Mouse (Mus musculus): Measurements from ENCODE around the gene Rnf128.

The Rnf128 gene

GRCm38 (mm10) chrX:139614761-139615160, 51.6 kb downstream of the Rnf128 start:
- in situ Hi-C loops (cut with MseI, MboI): loop anchor here in 1 of 2 experiments (10.0 kb wide), 1 partner anchor 170 kb away; no protein-coding TSS in a partner anchor

DNA sequence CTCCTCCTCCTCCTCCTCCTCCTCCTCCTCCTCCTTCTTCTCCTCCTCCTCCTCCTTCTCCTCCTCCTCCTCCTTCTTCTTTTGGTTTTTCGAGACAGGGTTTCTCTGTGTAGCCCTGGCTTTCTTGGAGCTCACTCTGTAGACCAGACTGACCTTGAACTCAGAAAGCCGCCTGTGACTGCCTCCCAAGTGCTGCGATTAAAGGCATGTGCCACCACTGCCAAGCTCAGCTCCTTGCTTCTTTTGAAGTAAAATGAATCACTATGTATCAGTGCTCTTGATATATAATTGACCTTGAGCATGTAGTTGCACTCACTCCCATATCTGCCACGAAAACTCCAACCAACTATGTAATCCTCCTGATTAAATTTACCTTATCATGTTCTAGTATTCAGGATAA, 59.0 kb downstream of the Rnf128 start:
- in situ Hi-C loops (cut with MseI, MboI): no loop called here

DNA sequence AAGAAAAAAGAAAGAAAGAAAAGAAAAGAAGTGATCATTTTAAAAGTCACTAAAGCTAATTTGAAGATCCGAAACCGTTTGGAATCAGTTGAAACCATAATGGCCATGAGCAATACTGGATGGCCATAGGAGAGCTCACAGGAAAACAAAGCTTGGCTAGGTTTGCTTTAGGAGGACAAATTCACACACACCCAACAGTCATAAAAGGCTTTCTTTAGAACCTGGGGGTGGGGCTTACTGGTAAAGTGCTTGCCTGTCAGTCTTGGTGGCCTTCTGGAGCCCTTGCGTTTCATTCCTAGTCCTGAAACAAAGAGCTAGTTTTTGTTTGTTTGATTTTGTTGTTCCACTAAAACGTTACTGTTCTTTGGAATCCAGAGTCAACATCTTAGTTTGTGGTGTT, 71.6 kb downstream of the Rnf128 start:
- in situ Hi-C loops (cut with MseI, MboI): no loop called here

DNA sequence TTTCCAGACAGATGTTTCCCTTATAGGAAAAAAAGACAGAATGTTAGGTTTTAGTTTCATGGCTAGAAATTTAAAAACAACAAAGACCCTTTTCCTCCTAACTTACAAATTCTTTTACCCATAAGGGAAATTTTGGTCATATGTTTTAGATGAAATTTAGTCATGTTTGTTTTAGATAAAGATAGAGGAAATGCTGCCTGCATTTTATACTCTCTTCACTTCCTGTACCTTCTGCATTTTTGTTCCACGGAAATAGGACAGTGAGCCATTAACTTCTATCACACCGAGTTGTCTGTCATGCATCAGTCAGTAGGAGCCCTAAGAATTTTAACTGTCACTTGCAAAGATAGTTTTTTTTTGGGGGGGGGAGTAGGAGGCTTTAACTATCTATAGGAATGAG, 76.6 kb downstream of the Rnf128 start:
- in situ Hi-C loops (cut with MseI, MboI): no loop called here

- in situ Hi-C loops (cut with MseI, MboI): no loop called here
Measured at GRCm38 (mm10) chrX:139640418-139640817, 77.3 kb downstream of the Rnf128 start.

GRCm38 (mm10) chrX:139652226-139652625, 89.1 kb downstream of the Rnf128 start:
- in situ Hi-C loops (cut with MseI, MboI): loop anchor here (25.0 kb wide), 2 partner anchors 215 to 240 kb away; no protein-coding TSS in a partner anchor

DNA sequence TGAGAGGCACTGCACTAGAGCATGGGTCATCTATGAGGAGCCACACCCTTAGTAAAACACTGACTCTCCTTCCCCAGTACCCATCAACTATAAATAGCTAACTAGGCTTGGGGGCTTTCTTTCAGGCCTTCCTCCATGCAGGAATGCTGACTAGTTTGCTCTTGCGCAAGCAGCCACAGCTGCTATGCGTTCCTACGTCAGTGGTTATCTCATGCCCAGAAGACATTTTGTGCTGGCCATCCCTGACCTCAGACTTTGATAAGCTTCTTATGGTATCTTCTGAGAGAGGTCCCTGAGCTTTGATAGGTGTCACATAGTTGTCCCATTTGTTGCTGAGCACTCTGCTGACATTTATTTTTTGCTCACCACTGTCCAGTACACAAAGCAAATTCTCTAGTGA, 90.2 kb downstream of the Rnf128 start:
- in situ Hi-C loops (cut with MseI, MboI): loop anchor here (25.0 kb wide), 2 partner anchors 216 to 241 kb away; no protein-coding TSS in a partner anchor

GRCm38 (mm10) chrX:139654350-139655063, 91.4 kb downstream of the Rnf128 start:
- in situ Hi-C loops (cut with MseI, MboI): loop anchor here (25.0 kb wide), 2 partner anchors 217 to 242 kb away; no protein-coding TSS in a partner anchor

DNA sequence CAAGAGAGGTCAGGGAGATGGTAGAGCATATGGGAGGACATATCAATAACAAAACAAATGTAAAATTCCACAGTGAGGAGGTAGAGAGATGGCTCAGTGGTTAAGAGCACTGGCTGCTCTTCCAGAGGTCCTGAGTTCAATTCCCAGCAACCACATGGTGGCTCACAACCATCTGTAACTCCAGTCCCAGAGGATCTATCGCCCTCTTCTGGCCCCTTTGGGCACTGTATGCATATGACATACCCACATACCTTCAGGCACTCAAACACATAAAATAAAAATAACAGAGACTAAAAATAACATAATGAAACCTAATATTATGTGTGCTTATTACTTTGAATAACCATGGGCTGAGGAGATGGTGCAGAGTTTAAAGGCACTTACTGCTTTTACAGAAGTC, 99.0 kb downstream of the Rnf128 start:
- in situ Hi-C loops (cut with MseI, MboI): loop anchor here (25.0 kb wide), 2 partner anchors 225 to 250 kb away; no protein-coding TSS in a partner anchor

DNA sequence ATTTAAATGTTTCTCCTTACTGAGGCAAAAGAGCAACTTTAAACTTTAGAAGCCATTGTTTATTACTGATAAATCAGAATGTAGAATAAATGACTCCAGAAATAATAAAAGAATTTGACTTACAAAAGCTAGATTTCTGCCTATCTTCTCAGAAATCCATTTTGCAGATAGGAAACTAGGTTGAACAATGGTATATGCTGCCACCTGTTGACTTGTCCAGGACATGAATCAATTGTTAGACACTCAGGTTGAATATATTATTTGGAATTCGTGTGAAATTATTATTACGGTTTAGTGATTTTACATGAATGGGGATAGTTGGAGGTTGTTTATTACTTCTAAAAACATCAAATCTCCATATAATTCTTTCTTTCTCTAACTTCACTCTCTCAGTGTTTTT, 102.7 kb downstream of the Rnf128 start:
- in situ Hi-C loops (cut with MseI, MboI): loop anchor here (25.0 kb wide), 2 partner anchors 229 to 254 kb away; no protein-coding TSS in a partner anchor

DNA sequence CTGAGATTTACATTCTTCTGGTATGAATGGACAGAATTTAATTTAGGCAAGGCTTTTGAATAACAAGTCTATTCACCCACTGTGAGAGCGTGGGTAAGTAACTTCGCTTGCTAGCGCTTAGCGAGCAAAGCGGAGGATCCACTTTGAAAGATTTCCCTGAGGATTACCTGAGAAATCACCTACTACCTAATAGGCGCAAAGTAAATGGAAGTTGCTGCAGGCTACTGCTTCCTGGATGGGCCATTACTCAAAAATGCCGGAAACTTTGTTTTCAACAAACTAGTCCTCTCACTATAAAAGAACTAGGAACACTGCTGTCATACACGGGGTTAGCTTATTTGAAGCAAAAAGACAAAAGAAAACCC, 121.3 kb downstream of the Rnf128 start:
- in situ Hi-C loops (cut with MseI, MboI): no loop called here

DNA sequence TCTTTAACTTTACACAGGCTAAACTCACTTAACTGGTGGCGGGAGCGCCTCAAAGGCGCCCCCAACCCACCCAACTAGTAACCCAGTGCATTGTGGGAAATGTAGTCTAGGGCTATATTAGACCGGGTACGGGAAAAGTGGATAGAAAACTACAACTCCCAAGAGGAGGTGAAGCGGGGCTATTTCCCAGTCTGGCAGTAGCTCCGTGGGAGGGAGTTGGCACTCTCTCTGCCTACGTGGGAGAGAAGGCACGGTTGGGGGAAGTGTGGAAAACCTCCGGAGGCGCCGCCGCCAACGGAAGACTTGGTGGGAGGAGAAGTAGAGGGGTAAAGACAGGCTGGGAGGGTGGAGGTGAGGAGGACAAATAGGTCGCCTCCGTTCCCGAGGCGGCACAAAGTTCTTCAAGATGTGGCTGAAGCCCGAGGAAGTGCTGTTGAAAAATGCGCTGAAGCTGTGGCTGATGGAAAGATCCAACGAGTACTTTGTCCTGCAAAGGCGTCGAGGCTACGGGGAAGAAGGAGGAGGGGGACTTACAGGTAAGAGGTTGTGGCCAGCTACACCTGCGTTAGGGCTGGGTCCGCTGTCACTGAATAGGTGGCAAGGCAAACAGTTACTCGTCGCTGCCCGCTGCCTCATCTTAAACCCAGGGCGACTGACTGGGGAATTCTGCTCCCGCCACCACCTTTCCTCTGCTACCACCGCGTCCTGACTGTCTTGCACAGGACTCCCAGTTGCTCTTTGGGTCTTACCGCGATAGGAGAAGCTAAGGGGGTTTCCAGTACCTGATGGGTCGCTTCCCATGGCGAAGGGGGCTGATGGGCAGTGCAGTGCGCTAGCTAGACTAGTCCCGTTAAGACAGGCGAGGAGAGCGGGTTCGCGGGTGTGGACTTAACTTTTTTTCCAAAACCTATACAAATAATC, 121.9 kb downstream of the Rnf128 start, which contains the start of gene Tbc1d8b:
TSS of gene Tbc1d8b (plus strand) at position 222 of the 921 bp plus-strand sequence.
- in situ Hi-C loops (cut with MseI, MboI): no loop called here

- in situ Hi-C loops (cut with MseI, MboI): no loop called here
Measured at GRCm38 (mm10) chrX:139714381-139714780, 151.3 kb downstream of the Rnf128 start, which contains the start of gene Gm15013. Gm15013 (minus strand) TSS chrX:139714481.

- in situ Hi-C loops (cut with MseI, MboI): no loop called here
Measured at GRCm38 (mm10) chrX:139722350-139722749, 159.2 kb downstream of the Rnf128 start.
